Mouse (Mus musculus) hindlimb bud, embryonic 11.5 days (tissue): Measurements from ENCODE around the gene Cd5.
A peak's percentile ranks its signal among the peaks of the same experiment; 100 is the strongest.

ENCODE experiments used
- DNase-seq: peaks from one replicate; pipeline ENCODE4 v3.0.0-alpha.2; 2012; ENCODE audit warnings: low read depth, low spot score; ENCODE audit errors: extremely low spot score

Cd5 gene

GRCm38 (mm10) chr19:10738811-10739210 lies at the start of gene Cd5:
Gene Cd5 (minus strand): TSS chr19:10739002.
- no peak for DNase-seq

- DNase-seq: no peak
These were observed 49.4 kb upstream of the Cd5 start for GRCm38 (mm10) chr19:10788242-10788641.

DNA sequence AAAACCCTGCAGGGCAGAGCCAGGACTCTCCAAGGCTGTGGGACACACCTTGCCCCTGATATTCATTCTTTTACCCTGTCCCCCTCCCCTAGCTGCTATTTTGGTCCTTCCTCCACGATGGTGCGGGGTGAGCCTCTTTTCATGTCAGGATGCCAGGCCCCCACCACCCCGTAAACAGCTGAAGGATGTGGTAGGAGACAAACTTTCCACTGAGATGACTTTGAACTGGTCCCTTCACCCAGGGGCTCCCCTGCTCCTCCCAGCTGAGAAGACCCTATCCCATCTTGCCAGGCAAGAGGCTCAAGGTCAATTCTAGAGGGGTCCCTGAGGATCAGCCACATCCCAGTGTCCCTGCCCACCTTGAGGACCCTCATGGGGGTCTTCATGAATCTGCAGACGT lies 48.6 kb upstream of the Cd5 start:
- DNase-seq: no peak

DNA sequence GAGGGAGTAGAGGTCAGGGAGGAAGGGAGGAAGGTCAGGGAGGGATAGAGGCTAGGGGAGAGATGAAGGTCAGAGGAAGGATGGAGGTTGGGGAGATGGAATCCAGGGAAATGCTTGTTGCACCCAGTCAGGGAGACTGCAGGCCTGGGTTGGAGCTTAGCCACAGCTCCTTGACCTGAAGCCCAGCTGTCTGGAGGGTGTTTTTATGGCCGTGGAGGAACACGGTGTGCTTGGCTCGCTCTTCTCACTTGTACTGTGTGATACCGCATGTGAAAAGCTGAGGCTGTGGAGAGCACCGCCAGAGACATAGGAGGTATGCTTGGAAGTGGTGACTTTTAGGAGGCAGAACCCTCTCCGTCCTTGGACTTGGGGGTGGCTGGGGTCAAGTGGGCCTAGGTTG lies 48.0 kb upstream of the Cd5 start:
- no peak for DNase-seq

DNA sequence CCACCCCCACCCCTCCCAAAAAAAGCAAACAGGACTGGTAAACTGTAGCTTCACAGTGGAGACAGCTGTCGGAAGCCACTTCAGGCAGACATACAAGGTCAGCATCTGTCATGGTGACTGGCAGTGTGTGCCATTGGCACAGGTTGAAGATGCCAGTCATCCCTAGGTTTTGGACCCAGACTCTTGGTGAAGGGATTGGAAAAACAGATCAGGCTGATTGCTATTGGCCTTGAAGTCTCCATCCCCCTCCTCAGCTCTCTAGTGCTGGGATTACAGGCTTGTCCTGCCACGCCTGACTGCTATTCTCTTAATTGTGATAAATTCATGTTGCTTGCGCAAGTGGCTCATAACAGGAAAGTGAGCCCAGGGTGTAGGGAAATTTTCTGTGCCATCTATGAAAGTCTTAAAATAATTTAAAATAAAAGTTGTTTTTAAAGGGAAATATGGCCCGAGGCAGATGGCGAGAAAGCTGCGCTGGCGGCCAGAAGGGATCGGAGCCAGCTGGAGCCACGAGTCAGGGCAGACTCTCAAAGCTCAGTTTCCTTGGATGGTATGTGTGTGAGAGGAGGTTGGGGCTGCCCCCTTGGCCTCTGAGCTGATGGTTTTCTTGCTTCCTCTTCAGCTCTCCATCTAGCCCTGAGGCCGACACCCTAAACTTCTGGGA lies 46.1 kb upstream of the Cd5 start:
- no peak for DNase-seq

GRCm38 (mm10) chr19:10784061-10784460 lies 45.3 kb upstream of the Cd5 start:
- no peak for DNase-seq

GRCm38 (mm10) chr19:10783168-10783567 lies 44.4 kb upstream of the Cd5 start:
- no peak for DNase-seq

GRCm38 (mm10) chr19:10781641-10782040 lies 42.8 kb upstream of the Cd5 start:
- no peak for DNase-seq

DNA sequence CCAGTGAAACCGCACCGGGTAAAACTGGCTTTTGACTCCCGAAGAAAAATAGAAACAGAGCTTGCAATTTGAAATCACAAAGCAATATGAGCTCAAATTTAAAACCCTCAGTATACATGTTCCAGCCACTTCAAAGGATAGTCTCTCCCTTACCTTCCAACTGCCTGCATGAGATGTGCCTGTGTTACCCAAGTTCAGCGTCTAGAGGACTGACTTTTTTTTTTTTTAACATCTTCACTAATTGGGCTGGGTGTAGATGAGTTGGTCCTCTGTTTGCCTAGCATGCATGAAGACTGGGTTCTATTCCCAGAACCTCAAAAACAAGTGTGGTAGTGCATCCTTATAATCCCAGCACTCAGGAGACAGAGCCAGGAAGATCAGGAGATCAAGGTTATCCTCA lies 38.1 kb upstream of the Cd5 start:
- DNase-seq: no peak

GRCm38 (mm10) chr19:10774141-10774540 lies 35.3 kb upstream of the Cd5 start:
- DNase-seq: no peak

GRCm38 (mm10) chr19:10773384-10773783 lies 34.6 kb upstream of the Cd5 start:
- no peak for DNase-seq

DNA sequence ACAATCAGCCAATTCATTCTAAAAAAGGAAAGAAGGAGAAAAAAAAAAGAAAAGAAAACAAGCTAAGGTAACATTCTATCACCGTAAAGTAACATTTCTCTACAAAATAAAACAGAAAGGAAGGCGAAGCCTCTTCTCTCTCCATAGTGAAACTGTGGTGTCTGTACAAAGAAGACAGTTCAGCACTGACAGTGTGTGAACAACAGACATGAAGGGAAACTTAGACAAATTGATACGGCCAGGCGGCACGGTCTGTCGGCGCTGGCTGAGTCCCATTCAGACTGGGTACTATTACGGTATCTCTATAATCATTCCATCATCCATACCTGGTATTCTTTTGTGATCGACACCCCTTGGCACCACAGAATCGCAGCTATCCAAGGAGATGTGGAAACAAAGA lies 34.1 kb upstream of the Cd5 start:
- no peak for DNase-seq

- no peak for DNase-seq
These were observed 33.2 kb upstream of the Cd5 start for GRCm38 (mm10) chr19:10771995-10772394.

DNA sequence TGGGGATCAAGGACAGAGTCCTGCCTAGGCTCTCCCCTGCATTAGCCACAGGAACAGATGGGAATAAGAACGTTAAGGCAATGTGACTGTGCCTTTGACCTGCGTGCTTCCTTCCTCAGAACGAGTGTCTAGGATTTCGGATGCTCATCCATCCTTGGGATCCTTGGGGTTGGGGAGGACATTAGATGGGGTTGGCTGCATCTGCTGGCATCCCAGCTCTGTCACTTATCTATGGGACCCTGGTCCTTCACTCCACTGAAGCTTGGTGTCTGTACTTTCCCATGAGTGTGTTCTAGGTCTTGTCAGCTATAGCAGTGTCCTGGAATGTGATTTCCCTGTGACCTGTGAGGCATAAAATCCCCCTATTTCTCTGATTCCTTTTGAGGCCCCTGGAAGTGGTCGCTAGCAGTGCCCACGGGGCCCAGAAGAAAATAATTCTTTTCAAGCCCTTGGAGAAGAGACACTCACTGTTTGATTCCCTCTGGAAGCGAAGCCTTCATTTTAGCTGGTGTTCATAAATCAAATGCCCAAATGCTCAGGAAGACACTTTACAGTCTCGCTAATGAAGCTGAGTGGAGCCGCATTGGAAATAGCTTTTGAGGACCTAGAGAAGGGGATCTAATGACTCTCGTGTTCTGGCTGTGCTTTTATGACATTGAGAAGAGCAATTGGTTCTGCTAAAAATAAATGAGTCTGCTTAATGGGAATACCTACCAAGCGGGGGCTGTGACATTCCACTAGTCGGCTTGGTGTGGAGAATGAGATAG lies 30.8 kb upstream of the Cd5 start:
- DNase-seq: peak; percentile 10

- DNase-seq: no peak
These were observed 30.1 kb upstream of the Cd5 start for GRCm38 (mm10) chr19:10768694-10769428.

GRCm38 (mm10) chr19:10767631-10768030 lies 28.8 kb upstream of the Cd5 start:
- no peak for DNase-seq

- no peak for DNase-seq
These were observed 24.7 kb upstream of the Cd5 start for GRCm38 (mm10) chr19:10763381-10764031.

GRCm38 (mm10) chr19:10762468-10762867 lies 23.7 kb upstream of the Cd5 start:
- no peak for DNase-seq

GRCm38 (mm10) chr19:10761794-10762415 lies 23.1 kb upstream of the Cd5 start:
- DNase-seq: no peak

- no peak for DNase-seq
These were observed 21.4 kb upstream of the Cd5 start for GRCm38 (mm10) chr19:10759983-10760831.
